In genomic region chr8:70329835-70330740, GRCm38 (mm10) we compare ENCODE assay signal across 9 mouse cellular contexts. TPM values are rescaled to one million over a fixed set of nuclear protein-coding genes. Genes with fewer than 3 reads are reported as not detected.
DNase-seq lines count a peak whose midpoint lies in the region; ATAC-seq and TF ChIP-seq lines count a peak whose summit lies in the region.
"Had no signal": no experiment of that assay in that cellular context is flagged by ENCODE, and none has a peak within 500 bp of the region (broad histone marks: within the 10 kb centered on the region; RNA-seq: fewer than 3 reads in every experiment).

No protein-coding gene starts in this region.

- peak overlapping the region; percentile 36 for H3K4me2 ChIP-seq in limb, embryonic 15.5 days
- no peak overlapping the region for H3K4me2 ChIP-seq in stomach, postnatal 0 days (replicated peaks; ENCODE audit: low read depth)

- 0 out of 2 replicates have a peak, but pooled peaks have one; percentile 2 for ATAC-seq in limb, embryonic 15.5 days (ENCODE audit: insufficient number of reproducible peaks, low FRiP score, low TSS enrichment, low read depth)
- ATAC-seq in stomach, postnatal 0 days (ENCODE audit: low FRiP score, low TSS enrichment): peak; percentile 11; the same call in 1 of the 2 replicates

- peak overlapping the region; percentile 11 for H3K4me3 ChIP-seq in limb, embryonic 15.5 days
- no peak overlapping the region for H3K4me3 ChIP-seq in stomach, postnatal 0 days (ENCODE audit: low read depth, low read length)

- peak; percentile 52 for DNase-seq in cerebellum, adult 11-12 months
- DNase-seq in cerebellum, adult 8-10 months: no peak
- peak; percentile 56 to 67 for DNase-seq in right cerebral cortex, postnatal 10 days (ENCODE audit: low spot score in 2 of 2)
- DNase-seq in right cerebral cortex, postnatal 36 days (ENCODE audit: low spot score in 2 of 2): no peak
- no peak for DNase-seq in stomach, postnatal 0 days (ENCODE audit: low spot score)
- DNase-seq in urinary bladder, postnatal 4 days (ENCODE audit: low spot score in 2 of 2): no peak
- no peak for DNase-seq in kidney, postnatal 10 days

- no peak for TF ChIP-seq CTCF in stomach, postnatal 0 days (IDR thresholded peaks at IDR 0.05; ENCODE audit: low read depth)

- no peak for TF ChIP-seq EP300 in stomach, postnatal 0 days (optimal IDR thresholded peaks at IDR 0.05)

- no peak overlapping the region for H3K9ac ChIP-seq in limb, embryonic 15.5 days
- H3K9ac ChIP-seq in stomach, postnatal 0 days (ENCODE audit: low read length): no peak overlapping the region

- no peak overlapping the region for H3K27ac ChIP-seq in limb, embryonic 15.5 days
- no peak overlapping the region for H3K27ac ChIP-seq in stomach, postnatal 0 days (replicated peaks)
- H3K27ac ChIP-seq: macrophage had no signal

- H3K4me1 ChIP-seq in limb, embryonic 15.5 days: peaks cover 33% of the 10 kb centered on the region
- no peaks in the 10 kb centered on the region for H3K4me1 ChIP-seq in stomach, postnatal 0 days (replicated peaks; ENCODE audit: control insufficient read depth, insufficient read depth)

- H3K36me3 ChIP-seq in limb, embryonic 15.5 days: peaks cover 52% of the 10 kb centered on the region
- H3K36me3 ChIP-seq in stomach, postnatal 0 days (ENCODE audit: control insufficient read depth, insufficient read depth, low read length): peaks cover 23% of the 10 kb centered on the region

- 13% methylated on average over 45 of the region's 45 CpGs for WGBS in limb, embryonic 15.5 days
- 22% methylated on average over 45 of the region's 45 CpGs for WGBS in stomach, postnatal 0 days

- H3K27me3 ChIP-seq in limb, embryonic 15.5 days: 0 out of 2 replicates have a peak, but pooled peaks cover 10% of the 10 kb centered on the region
- no peaks in the 10 kb centered on the region for H3K27me3 ChIP-seq in stomach, postnatal 0 days (ENCODE audit: control insufficient read depth, insufficient read depth, low read length)

- H3K9me3 ChIP-seq in limb, embryonic 15.5 days: no peaks in the 10 kb centered on the region
- no peaks in the 10 kb centered on the region for H3K9me3 ChIP-seq in stomach, postnatal 0 days (ENCODE audit: control insufficient read depth, low read length)

RNA-seq across cellular contexts. Expression of gene Gdf1, which starts 0.5 kb away (rescaled TPM):
- 2.9 and 4.1 TPM in 2 replicates for polyA plus RNA-seq in limb, embryonic 15.5 days (2015; fragmentation: Nextera tagmentation; extraction: Ambion mirVana)
- 0.53 TPM in 2 replicates for polyA plus RNA-seq in stomach, postnatal 0 days (2015; fragmentation: Nextera tagmentation; extraction: Ambion mirVana)
- polyA plus RNA-seq: macrophage had no signal

RNA-seq across cellular contexts. Expression of gene Cers1, which starts 14.5 kb away (rescaled TPM):
- 8.8 and 9.6 TPM in 2 replicates for polyA plus RNA-seq in limb, embryonic 15.5 days (2015; fragmentation: Nextera tagmentation; extraction: Ambion mirVana)
- polyA plus RNA-seq in stomach, postnatal 0 days (2015; fragmentation: Nextera tagmentation; extraction: Ambion mirVana): 2.0 and 2.6 TPM in 2 replicates
- polyA plus RNA-seq: macrophage had no signal

RNA-seq across cellular contexts. Expression of gene Upf1, which starts 23.0 kb away (rescaled TPM):
- polyA plus RNA-seq in limb, embryonic 15.5 days (2015; fragmentation: Nextera tagmentation; extraction: Ambion mirVana): 13.8 and 16.7 TPM in 2 replicates
- 9.5 and 9.6 TPM in 2 replicates for polyA plus RNA-seq in stomach, postnatal 0 days (2015; fragmentation: Nextera tagmentation; extraction: Ambion mirVana)

RNA-seq across cellular contexts. Expression of gene Cope, which starts 27.8 kb away (rescaled TPM):
- 397 and 441 TPM in 2 replicates for polyA plus RNA-seq in limb, embryonic 15.5 days (2015; fragmentation: Nextera tagmentation; extraction: Ambion mirVana)
- 347 and 366 TPM in 2 replicates for polyA plus RNA-seq in stomach, postnatal 0 days (2015; fragmentation: Nextera tagmentation; extraction: Ambion mirVana)

RNA-seq across cellular contexts. Expression of gene Ddx49, which starts 27.8 kb away (rescaled TPM):
- 52.7 and 53.1 TPM in 2 replicates for polyA plus RNA-seq in limb, embryonic 15.5 days (2015; fragmentation: Nextera tagmentation; extraction: Ambion mirVana)
- polyA plus RNA-seq in stomach, postnatal 0 days (2015; fragmentation: Nextera tagmentation; extraction: Ambion mirVana): 35.0 and 36.0 TPM in 2 replicates

Comparison
In these comparisons a context has a peak if more than half of its experiments do, and no peak if none do; other contexts are left out.
1. DNase-seq: peak in cerebellum, adult 11-12 months (single experiment) and right cerebral cortex, postnatal 10 days (2 of 2); none in cerebellum, adult 8-10 months (single experiment), right cerebral cortex, postnatal 36 days (0 of 2), stomach, postnatal 0 days (single experiment), urinary bladder, postnatal 4 days (0 of 2) and kidney, postnatal 10 days (single experiment).